Mouse (Mus musculus) heart, embryonic 15.5 days (tissue): ENCODE results near the gene Lyl1. TPM values are rescaled to one million over a fixed set of nuclear protein-coding genes. Genes with fewer than 3 reads are reported as not detected.
"Not testable (repeated sequence)": the region's sequence is repeated elsewhere in the genome, so short reads cannot be mapped to it uniquely, and the experiment has no call there.

Experiments used
- ATAC-seq: fragments of 200-750 bp; cut with Nextera tagmentation; replicated peaks from 2 replicates; pipeline ENCODE4 v1.8.0; 2017; ENCODE audit warnings: low read depth, moderate TSS enrichment; ENCODE audit not compliant: insufficient number of reproducible peaks, insufficient read depth, low FRiP score
- H3K27ac ChIP-seq: fragments of 300-500 bp; sonication (generic); 2 replicates; pipeline ENCODE4 v1.5.1; 2015; ENCODE audit warnings: mild to moderate bottlenecking, inconsistent platforms
- H3K27me3 ChIP-seq: fragments of 300-500 bp; sonication (generic); 2 replicates; pipeline ENCODE4 v1.6.1; 2015; ENCODE audit warnings: inconsistent platforms
- H3K36me3 ChIP-seq: fragments of 300-500 bp; sonication (generic); 2 replicates; pipeline ENCODE4 v1.6.1; 2015; ENCODE audit warnings: mild to moderate bottlenecking, inconsistent platforms
- H3K4me1 ChIP-seq: fragments of 300-500 bp; sonication (generic); replicated peaks from 2 replicates; pipeline ENCODE4 v1.6.1; 2015; ENCODE audit warnings: inconsistent platforms
- H3K4me2 ChIP-seq: fragments of 300-500 bp; sonication (generic); 2 replicates; pipeline ENCODE4 v1.6.1; 2015; ENCODE audit warnings: inconsistent platforms, mild to moderate bottlenecking, moderate library complexity
- H3K4me3 ChIP-seq: fragments of 300-500 bp; sonication (generic); 2 replicates; pipeline ENCODE4 v1.5.1; 2015; ENCODE audit warnings: mild to moderate bottlenecking, inconsistent platforms
- H3K9ac ChIP-seq: fragments of 300-500 bp; sonication (generic); 2 replicates; pipeline ENCODE4 v1.6.1; 2015; ENCODE audit warnings: mild to moderate bottlenecking, inconsistent platforms
- H3K9me3 ChIP-seq: fragments of 300-500 bp; sonication (generic); replicated peaks from 2 replicates; pipeline ENCODE4 v1.6.1; 2016; ENCODE audit warnings: inconsistent platforms
- WGBS: fragments of 180-500 bp; shearing (Covaris S2); methylation state at CpG from one replicate; pipeline ENCODE4 v1.1.7; 2015; ENCODE audit warnings: mixed read lengths; 5-methylcytosine and 5-hydroxymethylcytosine counted together
- polyA plus RNA-seq: library from polyadenylated mRNA; unstranded; fragments of >200 nt; fragmentation: Nextera tagmentation; extraction: Ambion mirVana; gene quantifications from 2 replicates; pipeline ENCODE4 v1.2.1, GENCODE M21; 2015

The Lyl1 gene
- polyA plus RNA-seq, 1 experiment from 2014 or later, result 9.2 TPM

- not testable (repeated sequence) for H3K4me1 ChIP-seq, H3K9me3 ChIP-seq, H3K4me3 ChIP-seq, H3K4me2 ChIP-seq, H3K27ac ChIP-seq, ATAC-seq, H3K27me3 ChIP-seq, H3K9ac ChIP-seq
- peaks cover 30% of the 10 kb centered on the region for H3K36me3 ChIP-seq
- WGBS, result 74% methylated on average over 5 of the region's 5 CpGs
Measured at GRCm38 (mm10) chr8:84670295-84671006, 30.8 kb upstream of the Lyl1 start.

DNA sequence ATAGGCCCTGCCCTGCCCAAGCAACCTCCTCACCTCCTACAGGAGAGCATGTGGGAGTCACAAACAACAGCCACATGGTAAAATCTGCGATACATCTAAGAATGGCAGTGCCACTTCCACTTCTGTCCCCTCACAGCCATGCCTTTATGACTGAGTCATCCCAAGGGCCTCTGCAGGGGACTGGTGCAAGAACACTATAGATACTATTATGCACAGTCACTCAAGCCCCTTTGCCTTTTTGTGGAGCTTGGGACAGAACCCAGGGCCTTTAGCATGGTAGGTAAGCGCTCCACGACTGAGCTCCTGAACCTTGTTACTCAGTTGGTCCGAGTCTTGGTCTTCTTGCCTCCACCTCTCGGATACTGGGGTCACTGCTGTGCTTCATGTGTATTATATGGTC lies 24.0 kb upstream of the Lyl1 start:
- no peak overlapping the region for H3K4me2 ChIP-seq
- H3K27ac ChIP-seq, result no peak overlapping the region
- ATAC-seq, result no peak
- H3K4me3 ChIP-seq, result no peak overlapping the region
- no peak overlapping the region for H3K9ac ChIP-seq
- WGBS, result 82% methylated on average over 5 of the region's 5 CpGs
- peaks cover under 1% of the 10 kb centered on the region; the same call in 1 of the 2 replicates for H3K4me1 ChIP-seq
- no peaks in the 10 kb centered on the region for H3K9me3 ChIP-seq
- H3K36me3 ChIP-seq, result peaks cover 39% of the 10 kb centered on the region
- no peaks in the 10 kb centered on the region for H3K27me3 ChIP-seq

DNA sequence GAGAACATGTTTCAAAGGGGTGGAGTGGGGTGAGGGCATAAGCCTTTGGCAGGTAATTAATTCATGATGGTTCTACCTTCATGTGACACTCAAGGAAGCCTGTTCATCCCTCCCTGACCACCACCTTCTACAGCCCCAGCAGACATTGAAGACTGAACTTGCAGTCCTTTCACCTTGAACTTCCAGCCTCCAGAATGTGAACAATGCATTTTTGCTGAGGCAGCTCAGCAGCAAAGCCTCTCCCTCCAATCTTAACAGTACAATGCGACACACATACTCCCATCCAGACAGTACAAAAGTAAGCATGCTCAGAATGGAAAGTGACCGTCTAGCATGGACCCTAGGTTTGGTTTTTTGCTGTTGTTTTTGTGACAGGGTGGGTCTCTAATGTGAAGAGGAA lies 19.8 kb upstream of the Lyl1 start:
- Histone ChIP-seq H3K4me2 (no peak overlapping the region), H3K27ac (no peak overlapping the region), H3K36me3 (peaks cover 1% of the 10 kb centered on the region), H3K4me1 (peaks cover 25% of the 10 kb centered on the region), H3K9me3 (no peaks in the 10 kb centered on the region), H3K9ac (no peak overlapping the region), H3K4me3 (no peak overlapping the region), H3K27me3 (no peaks in the 10 kb centered on the region)
- ATAC-seq, result no peak
- WGBS, result 64% methylated on average over 2 of the region's 2 CpGs

- no peak overlapping the region for H3K4me3 ChIP-seq
- no peak overlapping the region for H3K9ac ChIP-seq
- H3K4me1 ChIP-seq, result peaks cover 30% of the 10 kb centered on the region
- no peaks in the 10 kb centered on the region for H3K9me3 ChIP-seq
- H3K4me2 ChIP-seq, result no peak overlapping the region
- ATAC-seq, result no peak
- 59% methylated on average over 2 of the region's 2 CpGs for WGBS
- H3K27ac ChIP-seq, result no peak overlapping the region
- no peaks in the 10 kb centered on the region for H3K36me3 ChIP-seq
- H3K27me3 ChIP-seq, result no peaks in the 10 kb centered on the region
Measured at GRCm38 (mm10) chr8:84682257-84682656, 19.0 kb upstream of the Lyl1 start.

- 54% methylated on average over 3 of the region's 3 CpGs for WGBS
- no peak overlapping the region for H3K4me2 ChIP-seq
- no peak overlapping the region for H3K9ac ChIP-seq
- H3K4me1 ChIP-seq, result peaks cover 42% of the 10 kb centered on the region
- no peaks in the 10 kb centered on the region for H3K27me3 ChIP-seq
- no peak for ATAC-seq
- H3K4me3 ChIP-seq, result no peak overlapping the region
- H3K27ac ChIP-seq, result no peak overlapping the region
- H3K9me3 ChIP-seq, result no peaks in the 10 kb centered on the region
- no peaks in the 10 kb centered on the region for H3K36me3 ChIP-seq
Measured at GRCm38 (mm10) chr8:84684537-84684936, 16.7 kb upstream of the Lyl1 start.

DNA sequence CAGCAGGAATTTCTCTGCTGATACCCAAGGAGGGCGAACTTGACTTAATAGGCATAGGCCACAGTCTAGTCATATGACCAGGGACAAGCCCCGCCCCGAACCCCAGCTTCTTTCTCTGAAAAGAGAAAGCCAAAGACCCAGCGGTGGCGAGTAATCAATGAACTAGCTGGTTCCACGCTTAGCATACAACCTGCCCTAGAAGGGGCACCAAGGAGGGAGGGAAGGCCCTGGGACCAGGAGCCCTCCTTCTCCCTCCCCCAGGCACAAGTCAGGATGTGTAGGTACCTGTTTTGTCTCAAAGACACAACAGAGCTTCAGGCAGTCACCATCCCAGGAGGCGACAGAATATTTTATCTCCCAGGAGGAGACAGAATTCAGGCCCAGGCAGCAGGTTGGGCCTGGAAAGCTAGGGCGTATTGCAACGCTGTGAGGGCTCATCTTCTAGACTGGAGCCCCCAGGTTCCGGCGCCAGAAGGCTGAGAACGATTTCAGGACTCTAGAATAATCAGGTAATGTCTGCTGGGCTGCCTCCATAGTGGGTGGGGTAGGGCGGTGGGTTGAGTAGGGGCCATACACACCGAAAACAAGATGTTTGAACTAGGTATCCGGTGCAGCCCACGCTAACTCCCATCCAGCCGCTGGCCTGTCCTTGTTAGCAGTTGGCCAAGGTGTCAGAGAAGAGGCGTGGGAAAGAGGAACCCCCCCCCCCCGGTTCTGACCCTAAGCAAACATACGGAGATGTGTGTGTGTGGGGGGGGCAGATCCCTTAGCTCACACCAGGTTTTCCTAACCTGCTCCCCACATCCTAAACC lies 14.9 kb upstream of the Lyl1 start, which contains the start of gene Trmt1:
Gene Trmt1 (plus strand): TSS at position 117 of the 812 bp plus-strand sequence.
- Histone ChIP-seq H3K27ac (peak within 1 kb of the TSS; percentile 88), H3K9me3 (no peaks in the 10 kb centered on the region), H3K36me3 (peaks cover 6% of the 10 kb centered on the region; the same call in 1 of the 2 replicates), H3K4me2 (peak within 1 kb of the TSS; percentile 78), H3K4me1 (peaks cover 55% of the 10 kb centered on the region), H3K9ac (peak within 1 kb of the TSS; percentile 96), H3K4me3 (peak within 1 kb of the TSS; percentile 79), H3K27me3 (no peaks in the 10 kb centered on the region)
- no peak for ATAC-seq
- WGBS, result 14% methylated on average over 20 of the region's 20 CpGs

DNA sequence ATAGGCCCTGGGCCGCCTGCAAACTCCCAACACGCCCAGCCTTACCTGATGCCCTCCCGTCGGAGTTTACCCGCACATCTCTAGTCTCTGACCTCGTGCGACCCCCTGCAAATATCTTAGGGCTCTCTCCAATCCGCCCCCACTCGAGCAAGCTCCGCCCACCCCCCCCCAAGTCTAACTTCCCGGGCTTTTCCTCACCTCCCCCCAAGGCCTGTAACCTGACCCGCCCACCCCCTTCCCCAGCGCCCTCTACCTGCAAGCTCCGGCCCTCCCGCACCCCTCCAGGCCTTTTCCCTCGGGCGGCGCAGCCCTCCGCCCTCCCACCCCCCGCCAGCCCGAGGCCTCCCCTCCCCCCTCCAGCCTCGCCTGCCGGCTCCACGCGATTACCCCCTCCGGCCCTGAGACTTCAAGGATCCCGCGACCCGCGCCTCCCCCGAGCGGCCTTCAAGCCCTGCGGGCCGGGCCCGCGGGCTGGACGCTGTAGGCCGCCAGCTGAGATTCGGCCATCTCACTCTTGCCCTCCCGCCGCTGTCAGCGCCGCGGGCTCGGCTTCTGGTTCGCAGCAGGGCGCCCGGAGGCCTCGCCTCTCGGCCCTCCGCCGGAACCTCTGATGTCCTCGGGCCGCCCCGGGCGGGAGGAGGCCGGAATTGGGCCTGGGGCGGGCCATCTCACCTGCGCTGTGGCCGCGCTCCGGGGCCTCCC lies 14.1 kb upstream of the Lyl1 start:
- Histone ChIP-seq H3K36me3 (peaks cover 10% of the 10 kb centered on the region; the same call in 1 of the 2 replicates), H3K4me2 (peak overlapping the region; percentile 78), H3K27ac (peak overlapping the region; percentile 88), H3K4me3 (peak overlapping the region; percentile 79), H3K9ac (peak overlapping the region; percentile 96), H3K27me3 (no peaks in the 10 kb centered on the region), H3K9me3 (no peaks in the 10 kb centered on the region), H3K4me1 (peaks cover 55% of the 10 kb centered on the region)
- WGBS, result under 1% methylated on average over 53 of the region's 62 CpGs
- peak; percentile 45 for ATAC-seq

DNA sequence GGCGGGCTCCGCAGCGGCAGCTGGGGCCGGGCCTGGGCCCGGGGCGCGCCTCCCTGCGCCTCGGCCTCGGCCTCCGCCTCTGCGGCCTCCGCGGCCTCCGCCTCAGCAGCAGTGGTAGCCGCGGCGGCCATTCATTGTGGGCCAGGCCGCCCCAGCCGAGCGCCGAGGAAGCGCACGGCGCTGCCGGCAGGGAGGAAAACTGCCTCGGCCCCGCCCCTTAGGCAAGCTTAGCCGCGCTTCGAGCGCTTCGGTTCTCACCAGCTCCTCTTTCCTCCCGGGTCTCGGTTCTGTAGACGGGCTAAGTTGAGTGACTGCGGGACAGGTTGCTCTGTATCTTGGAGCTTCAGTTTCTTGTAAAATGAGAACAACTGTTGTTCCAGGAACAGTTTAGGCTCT lies 13.6 kb upstream of the Lyl1 start, which contains the start of gene Nacc1:
Gene Nacc1 (minus strand): TSS at position 158 of the 396 bp plus-strand sequence.
- peak within 1 kb of the TSS; percentile 86 for H3K4me3 ChIP-seq
- H3K36me3 ChIP-seq, result peaks cover 16% of the 10 kb centered on the region; the same call in 1 of the 2 replicates
- H3K27me3 ChIP-seq, result no peaks in the 10 kb centered on the region
- peak; percentile 81 for ATAC-seq
- H3K4me2 ChIP-seq, result peak within 1 kb of the TSS; percentile 78
- peaks cover 50% of the 10 kb centered on the region for H3K4me1 ChIP-seq
- no peaks in the 10 kb centered on the region for H3K9me3 ChIP-seq
- H3K9ac ChIP-seq, result peak within 1 kb of the TSS; percentile 96
- H3K27ac ChIP-seq, result peak within 1 kb of the TSS; percentile 88
- WGBS, result 0% methylated on average over 36 of the region's 37 CpGs

GRCm38 (mm10) chr8:84689091-84689915 lies 12.0 kb upstream of the Lyl1 start:
- ATAC-seq, result peak; percentile 75

GRCm38 (mm10) chr8:84693332-84693731 lies 7.9 kb upstream of the Lyl1 start:
- WGBS, result 73% methylated on average over 4 of the region's 4 CpGs
- Histone ChIP-seq H3K36me3 (peaks cover 52% of the 10 kb centered on the region), H3K9me3 (no peaks in the 10 kb centered on the region), H3K27ac (no peak overlapping the region), H3K27me3 (no peaks in the 10 kb centered on the region), H3K9ac (no peak overlapping the region), H3K4me1 (peaks cover 20% of the 10 kb centered on the region), H3K4me3 (no peak overlapping the region), H3K4me2 (no peak overlapping the region)
- ATAC-seq, result no peak

More at GRCm38 (mm10) chr8:84689091-84689915, 12.0 kb upstream of the Lyl1 start:
- peaks cover 18% of the 10 kb centered on the region; the same call in 1 of the 2 replicates for H3K36me3 ChIP-seq
- H3K4me3 ChIP-seq, result peak overlapping the region; percentile 86
- peak overlapping the region; percentile 75 for H3K27ac ChIP-seq
- H3K27me3 ChIP-seq, result no peaks in the 10 kb centered on the region
- H3K9ac ChIP-seq, result peak overlapping the region; percentile 79
- peak overlapping the region; percentile 96 for H3K4me2 ChIP-seq
- H3K9me3 ChIP-seq, result no peaks in the 10 kb centered on the region
- 0% methylated on average over 47 of the region's 47 CpGs for WGBS
- H3K4me1 ChIP-seq, result peaks cover 47% of the 10 kb centered on the region
